Mouse (Mus musculus) spleen, adult 12 weeks (tissue): ENCODE measurements around the gene Sprr2k.
"Not testable (repeated sequence)": the region's sequence is repeated elsewhere in the genome, so short reads cannot be mapped to it uniquely, and the experiment has no call there.

Experiments used
- DNase-seq: peaks from one replicate; pipeline ENCODE4 v3.0.0; 2022; ENCODE audit warnings: low spot score

Gene Sprr2k

GRCm38 (mm10) chr3:92432282-92432681 lies at the start of gene Sprr2k:
Gene Sprr2k (plus strand): TSS chr3:92432582.
- no peak for DNase-seq

GRCm38 (mm10) chr3:92385385-92385784 lies 47.0 kb upstream of the Sprr2k start, which contains the start of gene Sprr2h:
Gene Sprr2h (plus strand): TSS chr3:92385685.
- no peak for DNase-seq

DNA sequence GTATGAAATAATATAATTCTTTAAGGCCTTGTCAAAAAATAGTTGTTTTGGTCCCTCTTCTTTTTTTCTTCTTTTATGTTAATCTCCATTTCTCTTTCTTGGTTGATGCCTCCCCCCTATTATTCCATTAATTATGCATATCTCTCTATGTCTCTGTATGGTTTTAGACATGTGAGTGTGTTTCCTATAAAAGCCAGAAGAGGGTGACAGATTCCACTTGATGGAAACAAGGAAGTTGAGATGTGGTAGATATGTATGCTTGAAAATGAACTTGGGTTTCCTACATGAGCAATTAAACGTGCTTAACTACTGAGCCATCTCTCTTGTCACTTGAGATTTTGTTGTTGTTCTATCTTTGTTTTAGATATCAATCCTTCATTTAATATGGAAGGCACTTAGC lies 38.1 kb upstream of the Sprr2k start:
- no peak for DNase-seq

GRCm38 (mm10) chr3:92407691-92408090 lies 24.7 kb upstream of the Sprr2k start, which contains the start of gene Sprr2i:
Gene Sprr2i (plus strand): TSS chr3:92407991.
- no peak for DNase-seq

GRCm38 (mm10) chr3:92417782-92418181 lies 14.6 kb upstream of the Sprr2k start, which contains the start of gene Sprr2j-ps:
Gene Sprr2j-ps (plus strand): TSS chr3:92418082.
- no peak for DNase-seq

GRCm38 (mm10) chr3:92429323-92429722 lies 3.1 kb upstream of the Sprr2k start, which contains the start of gene Gm9774:
Gene Gm9774 (minus strand): TSS chr3:92429423.
- DNase-seq, result no peak

DNA sequence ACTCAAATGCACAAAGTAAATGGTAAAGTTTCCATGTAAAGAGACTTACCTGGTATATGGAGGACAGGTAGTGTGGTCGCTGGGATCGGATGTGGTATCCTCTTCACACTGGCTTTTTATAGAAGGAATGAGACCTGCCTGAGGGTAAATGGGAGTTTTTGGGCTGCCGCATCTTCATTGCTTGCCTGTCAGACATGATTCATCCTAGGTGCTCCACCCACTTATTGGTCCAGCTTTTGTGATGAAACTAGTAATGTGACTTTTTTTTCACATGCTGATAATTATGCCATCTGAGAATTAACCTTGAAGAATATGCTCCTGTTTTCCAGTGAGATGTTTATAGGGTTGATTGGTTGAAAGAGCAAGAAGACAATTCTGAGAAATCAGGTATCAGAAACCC lies 6.3 kb downstream of the Sprr2k start, which contains the start of gene Sprr1b:
Gene Sprr1b, minus strand, starts transcription at position 101 of the 400 bp plus-strand sequence.
- no peak for DNase-seq

DNA sequence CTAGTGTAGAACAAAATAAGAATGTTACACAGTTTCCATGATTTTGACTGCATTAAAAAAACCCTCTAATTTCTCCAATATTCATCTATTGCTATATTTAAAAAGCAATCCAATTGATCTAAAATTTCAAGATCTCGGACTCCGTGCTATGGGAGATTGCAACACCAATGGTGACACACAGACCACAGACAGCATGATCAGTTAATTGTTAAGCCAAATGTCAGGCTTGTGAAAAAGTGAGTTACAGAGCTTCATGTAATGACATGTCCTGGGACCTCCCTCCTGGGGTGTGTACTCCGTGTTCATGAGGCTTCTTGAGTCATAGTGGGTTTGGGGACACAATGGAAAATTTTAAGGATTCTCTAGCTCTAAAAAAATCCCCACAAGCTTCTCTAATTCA lies 7.8 kb downstream of the Sprr2k start:
- no peak for DNase-seq

DNA sequence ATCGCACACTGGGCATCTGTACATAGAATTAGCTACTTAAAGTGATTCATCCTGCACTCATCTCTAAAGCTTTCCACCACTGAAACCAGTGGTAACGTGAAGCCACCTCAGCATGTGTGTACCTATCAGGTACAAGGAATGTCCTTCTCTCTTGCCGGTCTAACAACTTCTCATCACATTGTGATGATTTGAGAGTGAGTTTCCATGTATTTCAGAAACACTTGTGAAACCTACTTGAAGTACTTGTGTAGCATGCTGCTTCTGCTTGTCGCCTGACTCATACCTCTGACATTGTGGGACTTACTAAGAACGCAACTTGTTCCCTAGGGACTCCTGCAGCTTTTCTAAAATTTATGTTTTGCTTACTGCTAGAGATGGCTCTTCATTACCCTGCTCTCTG lies 22.8 kb downstream of the Sprr2k start:
- DNase-seq, result no peak

DNA sequence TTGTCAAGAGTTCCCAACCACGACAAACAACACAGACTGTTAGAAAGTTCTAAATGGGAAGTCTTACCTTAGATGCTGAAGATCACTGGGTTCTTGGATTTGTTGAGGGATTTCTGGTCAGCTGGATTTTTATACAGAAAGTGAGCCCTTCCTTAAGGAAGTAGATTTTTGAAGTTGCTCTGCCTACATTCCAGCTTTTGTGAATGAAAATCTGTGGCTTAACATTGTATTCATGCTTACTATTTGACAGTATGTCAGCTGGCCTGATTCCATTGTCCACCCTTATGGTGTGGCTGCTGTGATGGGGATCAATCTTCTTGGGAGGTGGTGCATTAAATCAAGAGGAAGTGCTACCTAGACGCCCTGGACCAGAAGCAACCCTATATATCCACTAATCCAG lies 26.2 kb downstream of the Sprr2k start, which contains the start of gene Sprr3:
Gene Sprr3, minus strand, starts transcription at position 101 of the 400 bp plus-strand sequence.
- no peak for DNase-seq

DNA sequence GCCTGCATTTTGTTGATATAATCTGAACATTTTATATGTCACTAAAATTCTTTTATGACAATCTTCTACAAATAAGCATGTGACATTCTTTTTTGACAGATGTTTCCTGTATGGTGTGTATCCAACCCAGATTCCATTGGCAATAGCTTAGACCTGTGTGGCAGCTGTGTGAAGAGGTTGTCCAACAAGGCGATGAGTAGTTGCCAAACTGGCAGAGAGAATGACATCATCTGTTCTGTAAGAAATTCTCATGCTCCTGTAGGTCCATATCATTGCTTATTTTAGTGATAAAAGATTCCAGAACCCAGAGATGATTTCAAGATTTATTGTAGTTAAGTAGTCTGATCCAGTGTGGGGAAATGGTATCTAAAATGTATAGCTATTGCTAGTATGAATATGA lies 34.2 kb downstream of the Sprr2k start:
- no peak for DNase-seq

DNA sequence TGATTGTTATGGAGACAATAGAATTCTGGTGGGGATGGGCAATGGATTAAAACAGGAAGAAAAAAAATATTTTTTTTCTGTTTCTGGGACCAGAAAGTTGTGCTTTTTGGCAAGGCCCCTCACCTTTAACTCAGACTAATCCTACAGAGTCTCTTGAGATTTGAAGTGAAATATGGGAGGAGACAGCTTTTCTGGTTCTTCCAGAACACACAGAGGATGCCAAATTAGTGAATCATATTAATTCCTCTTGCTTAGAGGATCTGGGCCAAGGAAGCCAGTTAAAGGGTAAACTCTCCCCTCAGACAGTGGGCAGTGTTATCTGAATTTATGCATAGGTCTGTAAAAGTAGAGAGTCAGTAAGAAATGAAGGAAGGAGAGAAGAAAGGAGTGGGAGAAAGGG lies 35.0 kb downstream of the Sprr2k start:
- DNase-seq, result no peak

DNA sequence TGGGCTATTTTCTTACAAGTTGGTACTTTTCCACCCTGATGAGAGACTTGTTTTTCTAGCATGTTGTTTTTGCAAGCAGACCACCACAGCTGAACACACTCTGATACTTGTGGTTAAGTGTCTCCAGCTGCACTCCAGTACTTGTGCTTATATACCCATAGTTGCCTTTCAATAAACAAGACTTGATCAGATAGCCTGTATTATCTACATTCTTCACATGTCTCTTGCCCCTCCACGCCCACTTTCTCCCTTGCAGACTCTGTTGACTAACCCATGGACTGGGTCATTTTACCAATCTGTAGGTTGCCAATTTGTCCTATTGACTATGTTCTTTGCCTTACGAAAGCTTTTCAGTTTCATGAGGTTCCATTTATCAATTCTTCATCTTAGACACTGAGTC lies 37.7 kb downstream of the Sprr2k start:
- DNase-seq, result no peak

GRCm38 (mm10) chr3:92481249-92481648 lies 48.9 kb downstream of the Sprr2k start:
- not testable (repeated sequence) for DNase-seq
